Mouse (Mus musculus) hematopoietic stem cell, adult 5-6 weeks (primary cell): ENCODE measurements around the gene Wnt16. TPM values are rescaled to one million over a fixed set of nuclear protein-coding genes. Genes with fewer than 3 reads are reported as not detected.
"Not testable (repeated sequence)": the region's sequence is repeated elsewhere in the genome, so short reads cannot be mapped to it uniquely, and the experiment has no call there.

Source experiments
- ATAC-seq, 2 experiments: fragments of 125-278 bp in 1 of 2; replicated peaks in 1 of 2; 2 replicates each; pipeline ENCODE4 v1.8.0; 2016 to 2017; ENCODE audit warnings: inconsistent platforms in 2 of 2, mild to moderate bottlenecking in 2 of 2, moderate number of reproducible peaks in 2 of 2, low read depth in 1 of 2, moderate TSS enrichment in 1 of 2; ENCODE audit not compliant: low FRiP score in 2 of 2, poor library complexity in 2 of 2, severe bottlenecking in 2 of 2, insufficient read depth in 1 of 2, low TSS enrichment in 1 of 2
- total RNA-seq: library from RNA; stranded (forward); fragments of 172-1452, 232-1000 nt; gene quantifications from 2 replicates; pipeline ENCODE4 v1.2.3, GENCODE M21; 2017

Gene Wnt16
- not detected in 2 replicates for total RNA-seq

DNA sequence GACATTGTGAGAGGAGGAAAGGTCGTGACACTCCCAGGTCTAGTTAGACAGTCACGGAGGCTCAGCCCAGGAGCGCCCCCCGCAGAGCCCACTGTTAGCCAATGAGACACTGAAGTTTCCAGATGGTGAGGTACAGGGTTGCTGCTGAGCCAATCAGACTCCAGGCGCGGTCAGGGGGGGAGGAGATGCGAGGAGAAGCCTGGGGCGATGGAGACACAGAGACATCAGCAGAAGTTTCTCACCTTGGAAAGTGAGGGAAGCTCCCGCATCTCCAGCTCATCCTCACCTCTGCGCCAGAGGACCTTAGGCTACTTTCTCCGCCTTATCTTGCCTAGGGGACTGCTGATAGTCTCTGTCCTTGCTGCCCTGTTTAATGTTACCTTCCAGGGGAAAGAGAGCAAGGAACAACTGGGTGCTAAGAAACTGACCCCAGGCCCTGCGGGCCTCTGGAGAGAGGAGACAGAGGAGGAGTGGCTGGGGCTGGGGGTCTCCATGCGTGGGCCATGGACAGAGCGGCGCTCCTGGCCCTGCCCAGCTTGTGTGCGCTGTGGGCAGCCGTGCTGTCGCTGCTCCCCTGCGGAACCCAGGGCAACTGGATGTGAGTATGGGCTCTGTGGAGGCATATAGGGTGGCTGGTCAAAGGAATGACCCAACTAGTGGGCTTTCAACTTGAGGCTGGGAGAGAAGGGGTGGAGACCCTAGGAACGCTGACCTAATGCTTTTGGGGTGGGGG, at the start of gene Wnt16:
TSS of gene Wnt16 (plus strand) at position 224 of the 733 bp plus-strand sequence.
- ATAC-seq = peak in 1 of 2 experiments; percentile 16; a peak in 1 of 4 replicates

- ATAC-seq = no peak
Measured at GRCm38 (mm10) chr6:22243321-22243720, 44.7 kb upstream of the Wnt16 start.

GRCm38 (mm10) chr6:22246696-22247095, 41.3 kb upstream of the Wnt16 start:
- no peak for ATAC-seq

GRCm38 (mm10) chr6:22258784-22259183, 29.2 kb upstream of the Wnt16 start:
- ATAC-seq = no peak

GRCm38 (mm10) chr6:22262519-22262918, 25.5 kb upstream of the Wnt16 start:
- ATAC-seq = no peak

- not testable (repeated sequence) for ATAC-seq
Measured at GRCm38 (mm10) chr6:22264094-22264493, 23.9 kb upstream of the Wnt16 start.

GRCm38 (mm10) chr6:22266018-22266417, 22.0 kb upstream of the Wnt16 start:
- ATAC-seq = no peak

GRCm38 (mm10) chr6:22267807-22268667, 20.0 kb upstream of the Wnt16 start:
- no peak for ATAC-seq

DNA sequence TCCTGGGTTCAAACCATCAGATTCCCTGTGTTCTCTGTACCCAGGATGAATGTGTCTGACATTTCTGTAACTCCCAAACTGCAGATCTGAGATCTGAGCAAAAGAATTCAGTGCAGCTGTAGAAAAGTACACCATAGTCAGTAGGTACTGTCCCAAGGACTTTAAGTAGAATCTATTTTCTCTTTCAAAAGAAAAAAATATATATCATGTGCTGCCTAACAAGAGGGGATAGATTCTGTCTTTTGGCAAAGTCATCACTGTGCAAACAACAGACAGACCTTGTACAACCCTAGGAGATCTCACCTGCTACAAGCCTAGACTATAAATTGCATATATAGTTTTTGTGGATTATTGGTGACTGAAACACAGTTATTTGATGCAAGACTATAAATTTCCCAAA, 19.4 kb upstream of the Wnt16 start:
- no peak for ATAC-seq

DNA sequence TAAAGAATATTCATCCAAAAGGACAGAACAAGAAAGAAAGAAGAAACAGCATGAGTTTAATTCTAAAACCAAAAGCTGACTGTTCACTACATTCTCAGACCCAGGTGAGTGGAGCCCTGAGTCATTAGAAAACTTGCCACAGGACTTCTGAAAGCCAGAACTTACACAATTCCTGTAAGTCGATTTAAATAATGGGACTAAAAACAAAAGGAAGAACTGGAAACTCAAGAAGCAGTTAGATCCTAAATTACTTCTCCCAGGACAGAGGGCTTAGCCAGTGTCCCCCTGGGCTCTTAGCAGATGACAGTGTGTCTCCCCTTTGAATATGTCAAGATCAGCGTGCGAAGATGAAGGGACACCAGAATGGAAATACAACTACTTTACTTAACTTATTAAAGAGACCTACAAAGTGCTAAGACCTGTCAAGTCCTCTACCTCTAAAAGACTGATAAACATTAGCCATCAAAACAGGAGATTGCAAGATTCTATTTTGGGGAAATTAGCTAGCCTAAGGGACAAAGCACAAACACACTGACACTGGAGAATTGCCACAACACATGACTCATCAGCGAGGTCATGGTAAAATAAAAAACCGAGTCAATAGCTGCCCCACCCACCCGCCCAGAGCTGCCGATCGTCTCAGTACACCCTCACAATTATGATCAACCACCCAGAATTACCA, 18.0 kb upstream of the Wnt16 start:
- no peak for ATAC-seq

GRCm38 (mm10) chr6:22277941-22278340, 10.1 kb upstream of the Wnt16 start:
- no peak for ATAC-seq

- ATAC-seq = peak; percentile 58 to 68
Measured at GRCm38 (mm10) chr6:22280217-22280861, 7.7 kb upstream of the Wnt16 start.

DNA sequence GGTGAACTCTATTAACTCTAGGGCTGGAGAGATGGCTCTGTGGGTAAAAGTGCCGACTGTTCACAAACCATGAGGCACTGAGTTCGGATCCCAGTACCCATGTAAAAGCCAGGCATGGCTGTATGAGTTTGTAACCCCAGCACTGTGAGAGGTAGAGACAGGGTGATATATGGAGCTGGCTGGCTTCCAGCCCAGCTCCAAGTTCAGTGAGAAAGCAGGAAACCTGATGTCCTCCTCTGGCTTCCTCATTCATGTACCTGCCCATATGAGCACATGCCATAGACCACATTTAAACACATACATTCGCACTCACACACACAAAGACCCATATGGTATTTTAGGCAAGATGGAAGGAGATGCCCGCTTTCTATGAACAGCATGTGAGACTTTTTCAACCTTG, 5.6 kb upstream of the Wnt16 start:
- peak; percentile 63 to 72 for ATAC-seq

DNA sequence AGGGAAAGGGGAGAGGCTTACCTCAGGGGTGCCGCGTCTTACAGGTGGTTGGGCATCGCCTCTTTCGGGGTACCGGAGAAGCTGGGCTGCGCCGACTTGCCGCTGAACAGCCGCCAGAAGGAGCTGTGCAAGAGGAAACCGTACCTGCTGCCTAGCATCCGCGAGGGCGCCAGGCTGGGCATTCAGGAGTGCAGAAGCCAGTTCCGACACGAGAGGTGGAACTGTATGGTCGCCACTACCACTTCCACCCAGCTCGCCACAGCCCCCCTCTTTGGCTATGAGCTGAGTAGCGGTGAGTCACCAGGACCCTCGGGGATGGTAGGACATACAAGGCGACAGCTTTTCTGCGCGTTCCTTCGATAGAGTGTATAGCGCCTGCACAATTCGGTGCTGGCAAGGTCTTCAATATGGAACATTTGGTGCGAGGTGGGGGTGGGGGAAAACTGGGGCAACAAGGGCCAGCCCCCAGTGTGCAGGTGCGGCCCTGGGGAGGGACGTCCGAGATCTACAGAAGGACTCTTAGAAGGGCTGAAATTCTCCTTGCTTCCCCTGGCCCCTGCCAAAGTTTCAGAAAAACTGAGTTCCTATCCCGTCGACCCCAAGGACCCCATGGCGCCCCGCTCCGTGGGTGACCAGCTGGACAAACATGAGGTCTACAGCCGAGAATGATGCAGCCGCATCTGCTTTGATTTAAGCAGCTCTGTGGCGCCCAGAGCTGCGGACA, 872 bp downstream of the Wnt16 start:
- peak; percentile 73 to 85 for ATAC-seq

DNA sequence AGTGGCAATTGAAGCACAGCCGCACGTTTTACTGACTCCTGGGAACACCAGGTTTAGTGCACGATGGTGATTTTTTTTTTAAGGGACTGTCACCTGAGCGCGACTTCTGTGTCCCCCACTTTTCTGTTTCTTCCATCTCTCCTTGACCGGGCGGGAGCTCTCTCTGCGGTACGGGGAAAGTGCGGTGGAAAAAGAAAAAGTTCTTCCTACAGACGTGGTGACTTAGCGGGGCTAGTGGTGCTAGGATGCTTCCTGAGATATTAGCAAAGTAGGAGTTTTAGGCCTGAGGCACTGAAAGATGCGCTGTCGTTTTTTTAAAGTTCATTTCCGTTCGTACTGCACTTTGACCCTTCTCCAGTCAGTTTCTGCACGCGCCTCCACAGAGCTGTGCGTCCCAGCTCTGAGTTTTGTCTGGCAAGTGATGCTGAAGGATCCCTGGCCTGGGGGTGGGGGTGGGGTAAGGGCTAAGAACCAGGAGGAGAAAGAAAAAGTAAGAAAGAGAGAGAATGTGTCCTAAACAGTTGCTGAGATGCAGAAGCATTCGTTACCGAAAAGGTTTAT, 1.5 kb downstream of the Wnt16 start:
- ATAC-seq = no peak

GRCm38 (mm10) chr6:22290790-22291189, 2.8 kb downstream of the Wnt16 start:
- no peak for ATAC-seq

DNA sequence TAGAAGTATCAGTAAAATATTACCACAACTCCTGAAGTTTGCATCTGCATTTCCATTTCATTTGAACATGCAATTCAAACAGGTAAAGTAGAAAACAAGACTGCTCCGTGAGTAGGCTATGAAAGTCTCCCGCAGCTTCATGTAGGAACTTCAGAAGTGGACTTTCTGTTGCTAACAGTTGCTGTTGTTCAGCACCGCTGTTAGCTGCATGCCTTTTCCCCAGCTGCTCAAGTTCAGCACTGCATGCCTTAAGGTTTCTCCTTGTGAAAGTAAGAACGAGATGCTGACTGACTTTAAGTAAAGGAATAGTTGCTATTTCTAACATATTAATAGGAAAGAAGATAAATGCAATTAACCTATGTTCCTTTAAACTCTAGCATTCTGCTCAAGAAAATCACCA, 4.0 kb downstream of the Wnt16 start:
- no peak for ATAC-seq
